Mouse (Mus musculus): Measurements from ENCODE around the gene Sec61a1.

The Sec61a1 gene

GRCm38 (mm10) chr6:88454545-88454944, 64.2 kb downstream of the Sec61a1 start:
- DNase-seq (ENCODE audit: low read depth in 1 of 2, low spot score in 2 of 2) = no peak

Data from monocyte, adult 2 months (primary cell).